Mouse (Mus musculus) lung, postnatal 0 days (tissue): Measurements from ENCODE around the gene Gm29776. TPM values are rescaled to one million over a fixed set of nuclear protein-coding genes. Genes with fewer than 3 reads are reported as not detected.

Experiments used
- ATAC-seq: fragments of 200-750 bp; cut with Nextera tagmentation; 2 replicates; pipeline ENCODE4 v1.8.0; 2017; ENCODE audit warnings: moderate library complexity
- DNase-seq: peaks from one replicate; pipeline ENCODE4 v3.0.0-alpha.2; 2016; ENCODE audit warnings: low spot score
- H3K27ac ChIP-seq: fragments of 300-500 bp; sonication (generic); 2 replicates; pipeline ENCODE4 v1.5.1; 2014; ENCODE audit warnings: antibody characterized with exemption, mild to moderate bottlenecking, low read length, mixed read lengths
- H3K27me3 ChIP-seq: fragments of 300-500 bp; sonication (generic); replicated peaks from 2 replicates; pipeline ENCODE4 v1.6.1; 2014; ENCODE audit warnings: low read length, mixed read lengths; ENCODE audit not compliant: insufficient read depth
- H3K36me3 ChIP-seq: fragments of 300-500 bp; sonication (generic); 2 replicates; pipeline ENCODE4 v1.6.1; 2014; ENCODE audit warnings: low read length, mixed read lengths; ENCODE audit not compliant: insufficient read depth
- H3K4me1 ChIP-seq: fragments of 300-500 bp; sonication (generic); 2 replicates; pipeline ENCODE4 v1.6.1; 2014; ENCODE audit warnings: antibody characterized with exemption, low read depth, low read length, mixed read lengths; ENCODE audit not compliant: insufficient read depth
- H3K4me2 ChIP-seq: fragments of 300-500 bp; sonication (generic); replicated peaks from 2 replicates; pipeline ENCODE4 v1.6.1; 2014; ENCODE audit warnings: low read depth, mild to moderate bottlenecking, low read length, moderate library complexity, mixed read lengths
- H3K4me3 ChIP-seq: fragments of 300-500 bp; sonication (generic); 2 replicates; pipeline ENCODE4 v1.5.1; 2014; ENCODE audit warnings: low read depth, low read length
- H3K9ac ChIP-seq: fragments of 300-500 bp; sonication (generic); replicated peaks from 2 replicates; pipeline ENCODE4 v1.6.1; 2014; ENCODE audit warnings: low read depth, mild to moderate bottlenecking
- H3K9me3 ChIP-seq: fragments of 300-500 bp; sonication (generic); 2 replicates; pipeline ENCODE4 v1.6.1; 2016; ENCODE audit warnings: low read length, mixed read lengths
- CTCF ChIP-seq: IDR thresholded peaks from 2 replicates; pipeline ENCODE4 v1.5.1; 2016; ENCODE audit warnings: antibody characterized with exemption, mild to moderate bottlenecking
- EP300 ChIP-seq: IDR thresholded peaks from 2 replicates; pipeline ENCODE4 v1.6.1; 2016; ENCODE audit warnings: antibody characterized with exemption, mild to moderate bottlenecking, control low read depth
- whole genome bisulfite sequencing: fragments of 180-500 bp; shearing (Covaris S2); extraction: QIAGEN DNeasy Blood & Tissue Kit; methylation state at CpG from one replicate; pipeline ENCODE4 v1.1.7; 2014; 5-methylcytosine and 5-hydroxymethylcytosine counted together
- polyA plus RNA-seq: library from polyadenylated mRNA; unstranded; fragments of >200 nt; fragmentation: Nextera tagmentation; extraction: Ambion mirVana; gene quantifications from 2 replicates; pipeline ENCODE4 v1.2.1, GENCODE M21; 2015

Gene Gm29776
- polyA plus RNA-seq, 1 experiment from 2014 or later, result 0.25 TPM

DNA sequence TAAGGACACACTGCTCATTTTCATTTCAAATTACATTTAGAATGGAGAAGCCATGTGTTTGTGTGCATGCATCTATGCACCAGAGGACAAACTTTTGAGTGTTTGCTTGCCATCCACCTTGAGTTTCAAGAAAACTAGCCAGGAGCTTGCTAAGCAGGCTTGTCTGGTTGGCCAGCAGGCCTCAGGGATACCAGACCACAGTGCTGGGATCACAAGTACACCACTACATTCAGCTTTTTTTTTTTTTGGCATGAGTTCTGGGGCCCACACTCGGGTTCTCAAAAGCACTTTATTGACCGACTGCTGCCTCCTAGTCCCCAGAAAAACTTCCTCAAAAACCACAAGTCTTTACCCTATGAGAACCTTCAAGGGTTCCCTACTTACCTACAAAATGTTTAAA, 24.3 kb downstream of the Gm29776 start:
- Histone ChIP-seq H3K9ac (no peak overlapping the region), H3K36me3 (peaks cover 12% of the 10 kb centered on the region; the same call in 1 of the 2 replicates), H3K27ac (peak overlapping the region; percentile 34; the same call in 1 of the 2 replicates), H3K4me1 (no peaks in the 10 kb centered on the region; the same call in 1 of the 2 replicates), H3K4me3 (no peak overlapping the region), H3K9me3 (no peaks in the 10 kb centered on the region), H3K27me3 (no peaks in the 10 kb centered on the region), H3K4me2 (no peak overlapping the region)
- TF ChIP-seq EP300, result no peak
- no peak for TF ChIP-seq CTCF
- peak; percentile 65 for DNase-seq
- 38% methylated on average over 2 of the region's 2 CpGs for WGBS
- peak; percentile 75 for ATAC-seq

GRCm38 (mm10) chr14:54669381-54669780, 29.3 kb downstream of the Gm29776 start:
- Histone ChIP-seq H3K9me3 (no peaks in the 10 kb centered on the region), H3K27ac (no peak overlapping the region), H3K27me3 (no peaks in the 10 kb centered on the region), H3K9ac (no peak overlapping the region), H3K36me3 (peaks cover 26% of the 10 kb centered on the region; the same call in 1 of the 2 replicates), H3K4me2 (no peak overlapping the region), H3K4me3 (no peak overlapping the region), H3K4me1 (no peaks in the 10 kb centered on the region)
- TF ChIP-seq EP300, result no peak
- TF ChIP-seq CTCF, result peak; percentile 77
- ATAC-seq (no peak; the same call in 1 of the 2 replicates), DNase-seq (peak; percentile 53)
- WGBS, result 67% methylated on average over 4 of the region's 4 CpGs

- Histone ChIP-seq H3K36me3 (peaks cover 51% of the 10 kb centered on the region), H3K27me3 (no peaks in the 10 kb centered on the region), H3K4me3 (no peak overlapping the region), H3K27ac (no peak overlapping the region), H3K9ac (no peak overlapping the region), H3K4me1 (no peaks in the 10 kb centered on the region), H3K9me3 (no peaks in the 10 kb centered on the region), H3K4me2 (no peak overlapping the region)
- TF ChIP-seq EP300 (no peak), CTCF (no peak)
- ATAC-seq, result no peak
- DNase-seq, result no peak
- WGBS, result 89% methylated on average over 10 of the region's 10 CpGs
Observed at GRCm38 (mm10) chr14:54664477-54665222, 34.0 kb downstream of the Gm29776 start.

DNA sequence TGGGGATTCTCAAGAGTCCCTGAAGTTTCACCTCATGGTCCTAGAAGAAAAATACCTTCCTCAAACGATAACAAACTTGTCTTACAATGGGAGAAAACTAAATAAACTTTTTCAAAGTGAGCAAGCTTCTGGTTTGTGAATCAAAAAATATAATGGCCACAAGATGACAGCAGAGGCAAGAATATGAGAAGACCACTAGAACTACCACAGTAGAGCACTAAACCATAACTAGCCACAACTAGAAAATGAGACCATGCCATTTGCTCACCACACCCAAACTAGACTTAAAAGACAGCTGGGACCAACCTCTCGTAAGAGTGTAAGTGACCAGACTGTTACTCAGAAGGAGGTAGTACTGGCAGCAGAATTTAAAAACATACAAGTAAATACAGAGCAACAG, 38.6 kb downstream of the Gm29776 start:
- no peak overlapping the region for H3K27ac ChIP-seq
- no peak overlapping the region for H3K9ac ChIP-seq
- TF ChIP-seq CTCF (no peak), EP300 (no peak)
- DNase-seq (no peak), ATAC-seq (no peak)
- WGBS, result 81% methylated on average over 2 of the region's 2 CpGs
- H3K4me1 ChIP-seq, result no peaks in the 10 kb centered on the region
- no peak overlapping the region for H3K4me2 ChIP-seq
- H3K36me3 ChIP-seq, result peaks cover 46% of the 10 kb centered on the region
- H3K4me3 ChIP-seq, result no peak overlapping the region
- no peaks in the 10 kb centered on the region for H3K27me3 ChIP-seq
- H3K9me3 ChIP-seq, result no peaks in the 10 kb centered on the region

GRCm38 (mm10) chr14:54653496-54653895, 45.1 kb downstream of the Gm29776 start:
- Histone ChIP-seq H3K36me3 (peaks cover 32% of the 10 kb centered on the region), H3K4me3 (peak overlapping the region; percentile 56), H3K27me3 (no peaks in the 10 kb centered on the region), H3K27ac (peak overlapping the region; percentile 38; the same call in 1 of the 2 replicates), H3K9ac (peak overlapping the region; percentile 44), H3K9me3 (no peaks in the 10 kb centered on the region), H3K4me2 (peak overlapping the region; percentile 63), H3K4me1 (peaks cover 9% of the 10 kb centered on the region; the same call in 1 of the 2 replicates)
- DNase-seq (peak; percentile 96), ATAC-seq (peak; percentile 92)
- TF ChIP-seq CTCF, result no peak; the same call in 1 of the 2 replicates
- no peak for TF ChIP-seq EP300
- 0% methylated on average over 12 of the region's 12 CpGs for WGBS

GRCm38 (mm10) chr14:54652787-54653186, 45.8 kb downstream of the Gm29776 start:
- no peak for TF ChIP-seq CTCF
- TF ChIP-seq EP300, result no peak
- WGBS, result 0% methylated on average over 5 of the region's 7 CpGs
- Histone ChIP-seq H3K27ac (no peak overlapping the region; the same call in 1 of the 2 replicates), H3K36me3 (peaks cover 31% of the 10 kb centered on the region), H3K4me2 (peak overlapping the region; percentile 63), H3K4me1 (peaks cover 9% of the 10 kb centered on the region; the same call in 1 of the 2 replicates), H3K27me3 (no peaks in the 10 kb centered on the region), H3K9me3 (no peaks in the 10 kb centered on the region), H3K4me3 (peak overlapping the region; percentile 56), H3K9ac (0 out of 2 replicates have a peak overlapping the region, but pooled peaks have one; percentile 44)
- DNase-seq (no peak), ATAC-seq (no peak)
